Mouse (Mus musculus): Measurements from ENCODE around the gene Atg7. TPM values are rescaled to one million over a fixed set of nuclear protein-coding genes. Genes with fewer than 3 reads are reported as not detected.

The Atg7 gene
- total and polyA plus RNA-seq, 2 experiments from 2014 or later, result 18.9 to 19.1 TPM

- Histone ChIP-seq H3K9ac (peak overlapping the region; percentile 66), H3K4me1 (ENCODE audit: insufficient read depth) (no peaks in the 10 kb centered on the region), H3K36me3 (ENCODE audit: insufficient read depth) (peaks cover 4% of the 10 kb centered on the region; the same call in 1 of the 2 replicates), H3K9me3 (ENCODE audit: low read length) (no peaks in the 10 kb centered on the region), H3K4me2 (ENCODE audit: low read depth) (peak overlapping the region; percentile 65), H3K4me3 (ENCODE audit: low read depth, low read length) (peak overlapping the region; percentile 28; the same call in 1 of the 2 replicates), H3K27ac (ENCODE audit: low read depth, low read length) (no peak overlapping the region), H3K27me3 (ENCODE audit: insufficient read depth, low read length) (no peaks in the 10 kb centered on the region)
- 84% methylated on average over 4 of the region's 4 CpGs for WGBS
- ATAC-seq (no peak; the same call in 1 of the 2 replicates), DNase-seq (no peak)
- TF ChIP-seq CTCF (IDR thresholded peaks at IDR 0.05; ENCODE audit: low read depth), result no peak
These were observed 95.8 kb downstream of the Atg7 start for GRCm38 (mm10) chr6:114738760-114739112.

- Histone ChIP-seq H3K27ac (ENCODE audit: low read depth, low read length) (no peak overlapping the region), H3K4me2 (ENCODE audit: low read depth) (no peak overlapping the region), H3K4me3 (ENCODE audit: low read depth, low read length) (no peak overlapping the region), H3K4me1 (ENCODE audit: insufficient read depth) (no peaks in the 10 kb centered on the region), H3K27me3 (ENCODE audit: insufficient read depth, low read length) (no peaks in the 10 kb centered on the region), H3K36me3 (ENCODE audit: insufficient read depth) (peaks cover 4% of the 10 kb centered on the region; the same call in 1 of the 2 replicates), H3K9ac (no peak overlapping the region), H3K9me3 (ENCODE audit: low read length) (no peaks in the 10 kb centered on the region)
- DNase-seq, result no peak
- WGBS, result 93% methylated on average over 12 of the region's 12 CpGs
- no peak for TF ChIP-seq CTCF (IDR thresholded peaks at IDR 0.05; ENCODE audit: low read depth)
- no peak for ATAC-seq
These were observed 99.5 kb downstream of the Atg7 start for GRCm38 (mm10) chr6:114742209-114743003.

GRCm38 (mm10) chr6:114743126-114743525, 100.2 kb downstream of the Atg7 start:
- Histone ChIP-seq H3K27ac (ENCODE audit: low read depth, low read length) (no peak overlapping the region), H3K36me3 (ENCODE audit: insufficient read depth) (peaks cover 4% of the 10 kb centered on the region; the same call in 1 of the 2 replicates), H3K9me3 (ENCODE audit: low read length) (no peaks in the 10 kb centered on the region), H3K4me2 (ENCODE audit: low read depth) (no peak overlapping the region), H3K27me3 (ENCODE audit: insufficient read depth, low read length) (no peaks in the 10 kb centered on the region), H3K4me1 (ENCODE audit: insufficient read depth) (no peaks in the 10 kb centered on the region), H3K9ac (no peak overlapping the region), H3K4me3 (ENCODE audit: low read depth, low read length) (no peak overlapping the region)
- no peak for TF ChIP-seq CTCF (IDR thresholded peaks at IDR 0.05; ENCODE audit: low read depth)
- 92% methylated on average over 8 of the region's 8 CpGs for WGBS
- ATAC-seq (no peak), DNase-seq (no peak)

- H3K27ac ChIP-seq (ENCODE audit: low read depth, low read length), result no peak overlapping the region
- DNase-seq (no peak), ATAC-seq (no peak)
- no peak overlapping the region for H3K9ac ChIP-seq
- no peaks in the 10 kb centered on the region for H3K9me3 ChIP-seq (ENCODE audit: low read length)
- H3K27me3 ChIP-seq (ENCODE audit: insufficient read depth, low read length), result no peaks in the 10 kb centered on the region
- TF ChIP-seq CTCF (IDR thresholded peaks at IDR 0.05; ENCODE audit: low read depth), result no peak
- H3K36me3 ChIP-seq (ENCODE audit: insufficient read depth), result peaks cover 4% of the 10 kb centered on the region; the same call in 1 of the 2 replicates
- H3K4me1 ChIP-seq (ENCODE audit: insufficient read depth), result no peaks in the 10 kb centered on the region
- WGBS, result 88% methylated on average over 2 of the region's 2 CpGs
- H3K4me2 ChIP-seq (ENCODE audit: low read depth), result no peak overlapping the region
- no peak overlapping the region for H3K4me3 ChIP-seq (ENCODE audit: low read depth, low read length)
These were observed 100.9 kb downstream of the Atg7 start for GRCm38 (mm10) chr6:114743845-114744244.

- Histone ChIP-seq H3K9me3 (ENCODE audit: low read length) (no peaks in the 10 kb centered on the region), H3K27ac (ENCODE audit: low read depth, low read length) (no peak overlapping the region), H3K27me3 (ENCODE audit: insufficient read depth, low read length) (no peaks in the 10 kb centered on the region), H3K36me3 (ENCODE audit: insufficient read depth) (no peaks in the 10 kb centered on the region; the same call in 1 of the 2 replicates), H3K4me3 (ENCODE audit: low read depth, low read length) (no peak overlapping the region), H3K4me2 (ENCODE audit: low read depth) (no peak overlapping the region), H3K9ac (no peak overlapping the region), H3K4me1 (ENCODE audit: insufficient read depth) (no peaks in the 10 kb centered on the region)
- no peak for TF ChIP-seq CTCF (IDR thresholded peaks at IDR 0.05; ENCODE audit: low read depth)
- WGBS, result 77% methylated on average over 7 of the region's 7 CpGs
- ATAC-seq, result no peak
- no peak for DNase-seq
These were observed 103.6 kb downstream of the Atg7 start for GRCm38 (mm10) chr6:114746439-114746974.

- DNase-seq (no peak), ATAC-seq (no peak)
- Histone ChIP-seq H3K9me3 (ENCODE audit: low read length) (no peaks in the 10 kb centered on the region), H3K27me3 (ENCODE audit: insufficient read depth, low read length) (no peaks in the 10 kb centered on the region), H3K27ac (ENCODE audit: low read depth, low read length) (no peak overlapping the region), H3K4me3 (ENCODE audit: low read depth, low read length) (no peak overlapping the region), H3K4me1 (ENCODE audit: insufficient read depth) (no peaks in the 10 kb centered on the region), H3K4me2 (ENCODE audit: low read depth) (no peak overlapping the region), H3K9ac (no peak overlapping the region), H3K36me3 (ENCODE audit: insufficient read depth) (no peaks in the 10 kb centered on the region)
- no peak for TF ChIP-seq CTCF (IDR thresholded peaks at IDR 0.05; ENCODE audit: low read depth)
- WGBS, result 90% methylated on average over 3 of the region's 3 CpGs
These were observed 105.5 kb downstream of the Atg7 start for GRCm38 (mm10) chr6:114748419-114748818.

GRCm38 (mm10) chr6:114748882-114749281, 106.0 kb downstream of the Atg7 start:
- Histone ChIP-seq H3K4me3 (ENCODE audit: low read depth, low read length) (no peak overlapping the region), H3K9ac (no peak overlapping the region), H3K4me1 (ENCODE audit: insufficient read depth) (no peaks in the 10 kb centered on the region), H3K4me2 (ENCODE audit: low read depth) (no peak overlapping the region), H3K36me3 (ENCODE audit: insufficient read depth) (no peaks in the 10 kb centered on the region), H3K9me3 (ENCODE audit: low read length) (no peaks in the 10 kb centered on the region), H3K27ac (ENCODE audit: low read depth, low read length) (no peak overlapping the region), H3K27me3 (ENCODE audit: insufficient read depth, low read length) (no peaks in the 10 kb centered on the region)
- TF ChIP-seq CTCF (IDR thresholded peaks at IDR 0.05; ENCODE audit: low read depth), result no peak
- ATAC-seq, result no peak
- DNase-seq, result no peak
- 90% methylated on average over 3 of the region's 3 CpGs for WGBS

Data from forebrain, postnatal 0 days (tissue).